Mouse (Mus musculus) embryo, embryonic 11.5 days (tissue): ENCODE measurements around the gene BC048562.

Experiments used
- DNase-seq: peaks from one replicate; pipeline ENCODE4 v3.0.0-alpha.2; 2012; ENCODE audit warnings: low read depth, low spot score

Gene BC048562

DNA sequence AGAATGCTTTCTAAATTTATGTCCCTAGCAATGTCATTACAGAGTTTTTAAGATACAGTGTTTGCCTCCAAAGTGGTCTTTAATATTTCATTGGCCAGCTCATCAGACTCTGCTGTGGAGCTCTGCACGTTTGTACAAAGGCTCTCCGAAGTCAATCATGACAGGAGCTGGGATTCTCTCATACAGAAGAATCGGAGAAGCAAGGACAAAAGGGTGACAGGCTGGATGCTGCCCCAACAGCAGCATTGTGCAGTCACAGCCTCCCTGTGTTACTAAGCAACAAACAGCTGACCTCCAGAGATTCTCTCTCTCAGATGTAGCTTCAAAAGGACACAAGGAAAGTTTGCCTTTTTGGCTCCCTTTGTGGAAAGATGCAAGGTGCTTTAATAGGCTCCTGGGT, at the start of gene BC048562:
Gene BC048562 (plus strand): TSS at position 301 of the 400 bp plus-strand sequence.
- DNase-seq = no peak

DNA sequence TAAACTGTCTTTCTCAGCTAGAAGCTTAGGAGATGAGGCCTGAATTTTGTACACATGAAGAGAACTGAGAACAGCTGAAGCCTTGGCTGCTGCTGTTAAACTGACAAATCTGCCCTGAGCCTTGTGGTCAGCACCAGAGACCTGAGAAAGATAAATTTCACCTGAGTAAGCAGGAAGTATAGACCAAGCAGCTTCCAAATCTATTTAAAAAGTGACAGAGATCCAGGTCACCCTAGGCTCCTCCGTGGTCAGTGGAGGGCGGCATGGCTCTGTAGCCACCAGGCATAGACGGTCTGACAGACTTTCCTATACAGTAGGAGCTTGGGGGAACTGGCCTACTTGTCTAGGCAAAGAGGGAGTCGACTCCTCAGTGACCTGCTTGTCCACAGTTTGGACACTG, 49.5 kb upstream of the BC048562 start:
- DNase-seq = no peak

DNA sequence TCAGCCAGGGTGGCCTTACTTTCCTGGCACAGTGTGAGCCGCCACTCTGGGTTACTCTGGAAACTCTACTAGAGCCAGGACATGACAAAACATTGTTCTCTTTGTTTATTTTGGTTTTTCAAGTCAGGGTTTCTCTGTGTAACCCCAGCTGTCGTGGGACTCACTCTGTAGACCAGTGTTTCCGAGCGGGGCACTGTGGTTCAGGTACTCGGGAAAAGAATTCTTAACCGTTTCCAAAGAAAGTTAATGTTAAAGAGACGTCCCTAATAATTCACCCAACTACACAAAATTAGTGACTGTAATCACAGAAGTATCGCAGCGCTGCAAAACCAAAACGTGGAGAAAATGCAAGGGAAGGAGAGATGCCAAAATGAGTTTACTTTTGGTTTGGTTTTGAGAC, 47.7 kb upstream of the BC048562 start:
- DNase-seq = no peak

DNA sequence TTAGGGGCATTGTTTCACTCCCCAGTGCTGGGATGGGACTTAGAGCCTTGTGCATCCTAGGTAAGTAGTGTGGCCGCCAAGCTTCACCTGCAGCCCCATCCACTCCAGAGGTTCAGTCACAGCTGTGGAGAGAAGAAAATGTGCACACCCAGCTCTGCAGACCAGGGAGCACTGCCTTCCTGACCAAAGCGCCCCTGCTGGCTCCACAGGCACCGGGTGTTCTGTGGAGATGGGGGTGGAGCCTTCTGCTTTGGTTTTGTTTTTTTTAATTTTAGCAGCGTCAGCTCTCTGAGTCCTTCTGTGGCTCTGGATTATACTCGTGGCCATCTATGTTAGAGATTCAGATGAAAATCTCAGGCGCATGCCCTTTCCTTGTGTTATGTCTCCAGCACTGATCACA, 47.1 kb upstream of the BC048562 start:
- no peak for DNase-seq

DNA sequence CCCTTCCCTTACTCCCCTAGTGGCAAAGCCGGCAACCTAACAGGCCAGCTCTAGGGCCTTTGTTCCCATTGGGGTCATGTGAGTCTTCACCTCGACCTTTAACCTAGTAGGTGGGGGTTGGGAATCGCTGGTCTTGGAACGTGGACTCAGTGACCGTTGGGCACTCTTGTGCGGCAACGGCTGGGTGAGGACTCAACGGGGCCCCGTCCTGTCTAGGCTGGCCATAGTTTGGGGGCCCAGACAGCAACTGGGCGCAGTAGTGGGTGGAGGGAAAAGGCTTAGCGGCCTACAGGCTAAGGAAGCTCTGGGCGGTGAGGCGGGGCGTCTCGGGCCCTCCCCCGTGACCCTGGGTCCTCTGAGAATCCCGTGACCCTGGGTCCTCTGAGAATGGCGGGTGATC, 43.6 kb upstream of the BC048562 start, which contains the start of gene 1700102P08Rik:
Gene 1700102P08Rik (plus strand): TSS at position 130 of the 400 bp plus-strand sequence.
- DNase-seq = no peak

DNA sequence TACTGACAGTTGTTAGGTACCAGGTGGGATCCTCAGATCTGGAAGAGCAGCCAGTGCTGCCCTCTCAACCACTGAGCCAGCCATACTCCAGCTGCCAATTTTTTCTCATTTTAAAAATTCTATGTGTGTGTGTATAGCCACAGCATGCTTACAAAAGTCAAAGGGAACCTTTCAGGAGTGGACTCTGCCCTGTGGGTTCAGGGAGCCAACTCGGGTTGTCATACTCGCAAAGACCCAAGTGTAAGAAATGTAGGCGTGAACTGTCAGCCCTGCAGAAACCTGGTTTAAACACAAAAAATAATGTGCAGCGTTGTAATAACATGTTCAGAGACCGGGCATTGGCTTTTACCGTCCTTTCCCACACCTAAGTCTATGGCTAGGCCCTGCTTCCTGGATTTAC, 42.1 kb upstream of the BC048562 start:
- no peak for DNase-seq

DNA sequence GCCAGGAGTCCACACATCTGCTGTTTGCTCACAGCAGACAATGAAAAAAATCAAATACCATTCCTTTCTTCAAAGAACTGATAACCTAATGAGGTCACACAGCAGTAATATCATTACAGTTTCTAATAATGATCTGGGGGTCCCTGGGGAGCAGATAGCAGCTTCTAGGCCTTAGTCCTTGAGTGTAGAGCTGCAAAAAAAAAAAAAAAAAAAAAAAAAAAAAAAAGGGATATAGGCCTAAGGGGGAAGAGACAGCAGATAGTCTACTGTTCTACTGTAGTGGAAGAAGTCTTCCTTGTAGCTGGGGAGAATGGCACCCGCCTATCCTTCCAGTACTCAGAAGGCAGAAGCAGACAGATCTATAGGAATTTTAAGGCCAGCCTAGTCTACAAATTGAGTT, 40.9 kb upstream of the BC048562 start:
- DNase-seq = no peak

DNA sequence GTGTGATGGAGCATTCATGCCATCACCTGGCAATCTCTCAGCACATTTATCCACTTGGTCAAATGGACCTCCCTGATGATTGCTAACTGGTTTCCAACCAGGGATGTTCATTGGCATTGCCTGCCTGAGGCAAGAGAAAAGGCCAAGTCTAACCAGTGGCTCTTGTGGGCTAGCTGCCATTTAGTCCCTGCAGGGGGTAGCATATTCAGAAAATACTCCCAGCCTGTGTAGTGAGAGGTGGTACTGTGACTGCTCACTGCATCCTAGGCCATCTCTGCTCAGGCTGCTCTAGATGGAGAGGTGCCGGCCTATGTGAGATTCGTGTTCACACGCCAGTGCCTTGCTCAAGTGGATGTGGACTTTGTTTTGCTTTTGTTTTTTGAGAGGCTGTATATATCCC, 38.0 kb upstream of the BC048562 start:
- no peak for DNase-seq

DNA sequence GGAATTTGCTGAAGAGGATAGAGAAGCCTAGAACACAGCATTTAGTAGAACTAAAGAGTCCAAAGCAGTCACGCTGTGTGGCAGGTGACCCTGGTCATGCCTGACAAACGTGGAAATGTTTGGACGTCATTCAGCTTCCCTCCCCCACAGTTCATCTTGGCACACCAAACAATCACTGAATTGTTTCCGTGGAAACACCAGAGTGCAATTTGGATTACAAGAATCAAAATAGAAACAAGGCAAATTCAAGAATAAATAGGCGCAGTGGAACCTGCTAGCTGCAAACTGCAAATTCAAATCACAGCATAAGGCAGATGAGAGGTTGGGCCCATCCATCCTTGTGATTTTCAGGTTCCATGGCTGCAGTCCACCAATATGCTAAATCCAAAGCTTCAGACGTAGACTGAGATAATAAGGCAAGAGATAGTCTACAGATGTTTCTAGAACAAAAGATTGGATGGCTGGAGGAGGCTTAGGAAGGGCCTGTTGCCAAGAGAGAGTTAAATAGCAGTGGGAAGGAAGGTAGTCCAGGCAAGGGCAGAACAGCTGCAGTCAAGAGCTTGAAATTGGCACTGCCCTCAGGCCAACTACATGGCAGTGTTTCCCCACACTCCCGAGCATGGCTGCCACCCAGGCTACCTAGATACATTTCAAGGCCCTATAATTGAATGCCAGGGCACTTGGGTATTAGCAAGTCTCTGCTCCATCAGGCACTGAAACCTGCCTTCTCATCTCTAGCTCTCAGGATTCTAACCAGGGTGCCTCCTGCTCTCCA, 34.9 kb upstream of the BC048562 start:
- no peak for DNase-seq

DNA sequence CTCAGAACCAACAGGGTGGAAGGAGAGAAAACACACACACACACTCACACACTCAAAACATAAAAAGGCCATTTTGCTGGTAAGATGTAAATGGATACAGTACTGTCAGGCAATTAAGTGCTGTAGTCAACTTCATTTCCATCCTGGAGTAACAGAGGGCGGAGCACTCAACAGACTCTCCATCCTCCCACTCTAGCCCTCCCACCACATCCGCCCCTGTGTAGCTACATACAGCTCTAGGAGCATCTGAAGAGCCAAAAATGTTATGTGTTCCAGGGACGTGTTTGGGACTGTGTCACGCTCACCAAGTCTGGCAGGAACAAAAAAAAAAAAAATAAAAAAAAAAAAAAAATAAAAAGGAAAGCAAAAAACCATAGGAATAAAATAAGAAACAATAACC, 33.2 kb upstream of the BC048562 start:
- DNase-seq = no peak

DNA sequence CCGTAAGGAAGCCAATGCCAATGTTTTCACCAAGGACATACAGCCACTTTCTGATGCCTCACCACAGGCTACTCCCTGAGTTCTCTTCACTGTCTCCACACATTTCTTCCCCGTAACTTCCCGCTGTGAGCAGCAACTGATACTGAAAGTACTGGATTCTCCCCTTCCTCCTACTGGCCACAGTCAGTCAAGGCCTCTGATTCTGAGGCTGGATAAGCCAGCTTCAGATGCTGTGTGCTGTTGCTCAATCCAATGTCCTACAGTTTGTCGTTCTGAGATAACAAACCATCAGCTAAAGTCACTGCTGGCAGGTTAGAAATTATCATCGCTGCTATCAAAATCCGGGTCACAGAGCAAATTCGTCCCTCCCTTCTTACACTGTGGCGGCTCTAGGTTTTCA, 31.8 kb upstream of the BC048562 start:
- no peak for DNase-seq

DNA sequence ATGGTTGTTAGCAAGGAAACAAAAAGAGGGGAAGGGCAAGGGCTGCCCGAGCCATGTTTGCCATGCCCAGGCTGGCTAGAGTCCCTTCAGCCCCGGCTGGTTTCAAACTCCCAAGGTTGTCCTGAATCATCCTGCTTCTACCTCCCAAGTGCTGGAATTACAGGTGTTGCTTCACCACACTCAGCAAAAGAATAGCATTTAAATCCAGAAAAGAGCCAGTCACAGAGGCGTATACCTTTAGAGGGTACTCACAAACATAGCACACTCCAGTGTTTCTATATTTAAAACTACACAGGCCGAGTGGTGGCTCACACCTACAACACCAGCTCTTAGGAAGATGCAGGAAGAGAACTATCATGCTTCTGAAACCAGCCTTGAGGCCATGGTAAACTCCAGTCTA, 26.7 kb upstream of the BC048562 start:
- no peak for DNase-seq

DNA sequence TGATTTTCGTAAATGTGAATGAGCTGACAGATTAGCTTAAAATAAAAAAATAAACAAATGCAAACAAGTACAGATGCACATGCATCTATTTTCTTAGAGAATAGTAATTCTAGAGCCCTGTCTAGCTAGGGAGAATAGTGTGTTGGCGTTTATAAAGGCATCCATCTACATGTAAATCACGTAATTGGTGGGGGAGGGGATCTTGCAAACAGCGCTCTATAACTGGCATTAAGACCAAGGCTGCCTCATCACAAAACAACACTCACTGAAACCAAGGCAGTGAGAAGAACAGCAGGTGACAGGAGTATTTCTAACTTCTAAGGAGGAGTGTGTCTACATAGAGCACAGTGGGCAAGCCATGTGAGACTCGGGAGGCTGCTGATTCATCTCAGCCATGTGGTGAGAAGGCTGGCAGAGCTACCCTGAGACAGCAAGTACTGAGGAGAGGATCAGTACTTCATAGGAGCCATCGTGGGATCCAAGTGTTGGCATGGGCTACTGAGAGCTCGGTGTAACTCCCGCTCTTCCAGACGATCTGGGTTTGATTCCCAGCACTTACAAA, 24.8 kb upstream of the BC048562 start:
- DNase-seq = no peak

DNA sequence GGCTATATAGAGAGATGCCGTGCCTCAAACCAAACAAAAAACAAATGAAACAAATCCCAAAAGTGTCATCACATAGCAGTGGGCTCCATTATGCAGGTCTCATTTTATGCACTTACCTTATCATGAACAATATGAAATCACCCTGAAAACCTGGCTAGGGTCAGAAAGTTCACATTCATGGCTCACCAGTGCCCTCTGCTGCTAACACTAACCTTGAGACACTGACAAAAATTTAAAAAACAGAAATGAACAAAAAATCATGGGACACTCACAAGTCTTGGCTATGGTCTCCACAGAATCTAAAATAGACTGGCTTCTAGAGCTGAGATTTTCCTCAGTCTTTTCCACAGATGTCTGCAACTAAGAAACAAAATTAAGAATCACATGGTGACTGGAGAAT, 24.1 kb upstream of the BC048562 start:
- no peak for DNase-seq

DNA sequence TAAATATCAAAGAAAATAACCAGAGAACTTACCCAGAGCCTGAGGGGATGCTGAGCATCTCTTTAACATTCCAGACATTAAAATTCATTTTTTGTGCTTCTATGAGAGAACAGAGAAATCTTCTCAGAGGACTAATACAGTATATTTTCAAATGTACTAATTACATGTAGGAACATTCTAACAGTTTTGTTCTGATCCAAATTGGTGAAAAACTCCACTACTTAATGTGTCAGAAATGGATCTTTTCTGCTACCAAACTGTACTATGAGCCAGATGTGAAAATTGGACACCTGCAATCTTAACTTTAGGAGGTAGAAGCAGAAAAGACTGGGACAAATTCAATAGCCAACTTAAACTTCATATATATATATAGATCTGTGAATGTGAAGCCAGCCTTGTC, 7.9 kb upstream of the BC048562 start, which contains the start of gene Ccdc36:
Gene Ccdc36 (minus strand): TSS at position 101 of the 400 bp plus-strand sequence.
- no peak for DNase-seq

DNA sequence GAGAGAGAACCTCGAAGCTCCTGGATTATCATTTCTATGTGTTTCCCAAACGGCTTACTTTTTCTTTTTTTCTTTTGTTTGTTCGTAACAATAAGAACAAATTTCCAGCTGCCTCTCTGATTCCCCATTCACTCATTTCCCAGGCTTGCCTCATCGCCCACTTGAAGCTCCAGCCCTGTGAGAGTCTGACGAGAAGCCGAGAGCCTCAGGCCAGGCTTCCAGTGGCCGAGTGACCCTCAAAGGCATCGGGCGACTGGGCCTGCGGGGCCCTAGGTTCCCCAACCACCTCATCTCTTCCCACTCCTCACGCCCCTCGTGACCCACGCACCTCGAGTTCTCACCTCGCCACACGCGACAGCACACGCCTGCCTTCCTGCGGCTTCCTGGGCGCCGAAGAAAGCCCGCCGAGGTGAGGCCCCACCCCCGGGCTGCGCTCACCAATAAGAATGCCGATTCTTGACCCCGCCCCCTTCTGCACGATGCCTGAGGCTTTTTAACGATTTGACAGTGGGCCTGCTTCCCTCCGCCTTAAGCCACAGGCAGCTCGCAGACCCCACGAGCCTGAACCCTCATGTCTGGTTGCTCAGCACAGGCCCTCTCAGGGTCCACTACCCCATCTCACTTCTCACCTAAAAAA, 4.7 kb upstream of the BC048562 start:
- DNase-seq = peak; percentile 26

DNA sequence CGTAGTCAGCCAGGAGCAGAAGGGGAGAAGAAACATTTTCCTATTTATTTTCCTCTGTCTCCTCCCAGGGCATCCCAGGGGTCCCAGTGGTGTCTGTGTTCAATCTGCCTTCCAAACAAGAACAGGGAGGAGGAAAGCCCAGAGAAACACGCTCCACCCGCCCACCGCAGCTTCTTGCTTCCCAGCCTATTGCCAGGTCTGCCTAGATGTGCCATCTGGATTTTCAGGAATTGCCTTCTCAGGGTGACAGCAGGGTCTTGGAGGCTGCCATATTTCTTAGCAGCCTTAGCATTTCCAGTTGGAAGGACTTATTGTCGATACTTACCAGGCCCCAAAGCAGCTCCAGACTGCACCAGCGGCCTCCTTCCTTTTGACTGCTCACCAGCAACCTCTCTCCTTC, 2.9 kb downstream of the BC048562 start:
- DNase-seq = no peak

DNA sequence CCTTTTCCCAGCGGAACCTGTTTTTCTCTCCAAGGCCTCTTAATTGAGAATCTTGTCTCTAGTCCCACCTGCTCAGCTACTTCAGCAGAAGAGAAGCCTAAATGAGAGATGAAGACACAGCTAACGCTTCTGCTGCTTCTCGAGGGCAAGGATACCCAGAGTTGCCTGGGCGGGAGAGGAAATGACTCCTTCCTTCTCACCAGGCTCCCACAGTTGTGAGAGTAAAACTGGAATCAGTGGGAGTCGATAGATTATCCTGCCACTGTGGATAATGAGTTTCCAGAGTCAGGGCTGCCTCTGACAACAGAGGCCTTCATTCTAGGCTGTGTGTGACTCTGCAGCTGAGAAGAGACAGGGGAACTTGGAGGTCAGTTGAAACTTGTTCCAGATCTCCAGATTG, 4.2 kb downstream of the BC048562 start:
- no peak for DNase-seq

DNA sequence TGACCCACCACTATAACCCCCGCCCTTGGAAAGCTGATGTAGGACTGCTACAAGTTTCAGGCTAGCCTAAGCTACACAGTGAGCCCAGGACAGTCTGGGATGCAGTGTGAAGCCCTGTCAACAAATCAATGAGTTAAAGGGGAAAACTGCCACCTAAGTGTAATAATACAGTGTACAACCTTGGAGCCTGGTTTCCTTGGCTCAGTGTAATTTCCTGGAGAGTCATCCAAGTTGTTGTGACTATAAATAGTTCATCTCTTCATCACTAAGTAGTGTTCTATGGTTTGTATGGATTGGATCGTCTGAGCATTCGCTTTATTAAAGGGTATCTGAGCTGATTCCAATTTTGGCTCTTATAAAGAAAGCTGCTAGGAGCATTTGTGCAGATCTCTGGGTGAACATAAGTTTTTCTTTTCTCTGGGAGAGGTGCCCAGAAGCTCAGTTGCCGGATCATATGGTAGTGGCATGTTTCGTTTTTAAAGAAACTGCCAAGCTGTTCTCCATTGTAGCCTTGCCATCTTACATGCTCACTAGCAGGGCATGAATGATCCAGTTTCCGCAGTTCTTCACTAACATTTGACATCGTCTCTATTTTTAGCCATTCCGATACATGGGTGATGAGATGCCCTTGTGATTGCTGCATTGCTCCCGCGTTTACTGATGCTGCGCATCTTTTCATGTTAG, 5.1 kb downstream of the BC048562 start:
- DNase-seq = no peak

DNA sequence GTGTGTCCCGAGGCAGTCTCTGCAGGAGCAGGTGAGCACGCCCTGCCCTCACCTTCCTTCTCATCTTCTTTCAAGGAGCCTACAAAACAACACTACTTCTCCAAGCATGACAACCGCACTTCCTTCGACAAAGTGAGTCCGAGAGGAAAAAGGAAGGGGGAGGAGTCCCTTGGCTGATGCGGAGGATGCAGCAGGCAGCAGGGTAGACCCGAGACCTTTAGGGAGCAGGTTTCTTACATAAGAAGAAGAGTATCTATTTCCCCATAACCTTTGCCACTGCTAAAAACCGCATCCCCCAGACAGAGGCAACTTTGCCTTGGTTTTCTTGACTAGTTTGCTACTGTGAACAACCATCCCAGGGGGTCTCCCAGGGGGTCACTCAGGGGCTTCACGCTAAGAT, 8.8 kb downstream of the BC048562 start:
- no peak for DNase-seq

DNA sequence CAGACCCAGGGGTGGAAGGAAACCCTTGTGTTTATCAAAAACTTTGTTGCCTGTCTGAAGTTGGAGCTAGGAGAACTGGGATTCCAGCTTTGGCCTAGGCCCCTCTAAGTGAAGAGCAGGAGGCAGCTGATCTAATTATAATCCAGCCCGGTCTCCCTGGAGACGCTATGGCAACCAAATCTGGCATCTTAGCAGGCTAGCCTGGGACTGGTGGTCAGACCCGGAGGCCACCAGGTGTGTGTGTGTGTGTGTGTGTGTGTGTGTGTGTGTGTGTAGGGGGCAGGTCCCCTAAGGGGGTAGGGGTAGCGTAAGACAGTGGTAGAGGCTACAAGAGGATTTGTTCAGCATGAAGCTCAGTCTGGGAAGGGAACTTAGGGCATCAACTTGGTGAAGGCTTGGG, 13.6 kb downstream of the BC048562 start:
- no peak for DNase-seq
